Mouse (Mus musculus) neural tube, embryonic 10.5 days (tissue): Measurements from ENCODE around the gene Cdnf.

Experiments
- DNase-seq: peaks from one replicate; pipeline ENCODE4 v3.0.0-alpha.2; 2017; ENCODE audit warnings: low spot score; ENCODE audit errors: extremely low spot score

Cdnf gene

GRCm38 (mm10) chr2:3512552-3513454 lies at the start of gene Cdnf, which contains the start of the genes Gm45902 and Hspa14:
Cdnf (plus strand) TSS chr2:3513030.
Gm45902 (minus strand) TSS chr2:3512790.
Hspa14 (minus strand) TSS chr2:3512814.
- peak; percentile 93 for DNase-seq

GRCm38 (mm10) chr2:3473891-3474290 lies 38.9 kb upstream of the Cdnf start:
- DNase-seq: no peak

GRCm38 (mm10) chr2:3474361-3474805 lies 38.4 kb upstream of the Cdnf start:
- no peak for DNase-seq

GRCm38 (mm10) chr2:3474861-3475283 lies 38.0 kb upstream of the Cdnf start, which contains the start of gene Suv39h2:
Suv39h2 (minus strand) TSS chr2:3475031.
- DNase-seq: peak; percentile 99

- no peak for DNase-seq
These were observed 37.0 kb upstream of the Cdnf start for GRCm38 (mm10) chr2:3475746-3476251.

GRCm38 (mm10) chr2:3480239-3480638 lies 32.6 kb upstream of the Cdnf start:
- DNase-seq: no peak

GRCm38 (mm10) chr2:3489816-3490215 lies 23.0 kb upstream of the Cdnf start:
- no peak for DNase-seq

- no peak for DNase-seq
These were observed 18.9 kb upstream of the Cdnf start for GRCm38 (mm10) chr2:3493833-3494409.

GRCm38 (mm10) chr2:3499543-3499942 lies 13.3 kb upstream of the Cdnf start:
- no peak for DNase-seq

- no peak for DNase-seq
These were observed 11.9 kb upstream of the Cdnf start for GRCm38 (mm10) chr2:3500886-3501285.

GRCm38 (mm10) chr2:3512076-3512475 lies 754 bp upstream of the Cdnf start:
- DNase-seq: no peak

- no peak for DNase-seq
These were observed 9.7 kb downstream of the Cdnf start for GRCm38 (mm10) chr2:3522558-3522957.

- no peak for DNase-seq
These were observed 13.5 kb downstream of the Cdnf start for GRCm38 (mm10) chr2:3526288-3526687.

- no peak for DNase-seq
These were observed 28.7 kb downstream of the Cdnf start for GRCm38 (mm10) chr2:3541307-3542079.

- DNase-seq: no peak
These were observed 33.2 kb downstream of the Cdnf start for GRCm38 (mm10) chr2:3546055-3546454.

GRCm38 (mm10) chr2:3546588-3546987 lies 33.8 kb downstream of the Cdnf start:
- DNase-seq: peak; percentile 38

GRCm38 (mm10) chr2:3570186-3570585 lies 57.4 kb downstream of the Cdnf start, which contains the start of gene Fam107b:
Fam107b (plus strand) TSS chr2:3570488.
- no peak for DNase-seq

- DNase-seq: no peak
These were observed 57.8 kb downstream of the Cdnf start for GRCm38 (mm10) chr2:3570606-3571005.

- DNase-seq: no peak
These were observed 61.1 kb downstream of the Cdnf start for GRCm38 (mm10) chr2:3573883-3574282.

- DNase-seq: no peak
These were observed 62.3 kb downstream of the Cdnf start for GRCm38 (mm10) chr2:3575140-3575539.
